Mouse (Mus musculus) embryonic stem cell, embryonic (primary cell): Measurements from ENCODE around the gene Scand1.

ENCODE experiments used
- CTCF ChIA-PET, 4 experiments: fragments of 300-600 bp in 2 of 4; fragments of 350-600 bp in 2 of 4; sonication (Branson Sonifier 250); formaldehyde crosslinking; loops; one replicate each; lab custom pipeline; 2022; ENCODE audit warnings: inconsistent platforms in 2 of 4; lab: Charles Lee
- POLR2A ChIA-PET, 4 experiments: fragments of 300-600 bp in 2 of 4; fragments of 350-600 bp in 2 of 4; sonication (Branson Sonifier 250); formaldehyde crosslinking; loops; one replicate each; lab custom pipeline; 2022; ENCODE audit warnings: antibody characterized with exemption in 4 of 4, inconsistent platforms in 1 of 4; lab: Charles Lee

Gene Scand1

GRCm38 (mm10) chr2:156312297-156312897 is at the start of gene Scand1, which contains the start of gene Cnbd2:
TSS of gene Scand1 (minus strand) at chr2:156312704.
TSS of gene Cnbd2 (plus strand) at chr2:156312299.
- CTCF ChIA-PET = interaction anchor here (0.5 to 1.8 kb wide), 20 partner anchors 7 to 620 kb away, joined by 3 to 9 read pairs (median 4); partner anchors contain the start of genes Epb41l1 (in 1 of the 4), Romo1 (in 1 of the 4) and Trpc4ap (in 1 of the 4)
- POLR2A ChIA-PET = interaction anchor here in 3 of 4 experiments (0.6 to 2.4 kb wide), 60 partner anchors 8 to 1061 kb away, joined by 3 to 15 read pairs (median 3); partner anchors contain the start of genes Phf20 (in 2 of the 3), Rbm39 (in 2 of the 3), 6430550D23Rik (in 1 of the 3) and Cep250 (in 1 of the 3)

GRCm38 (mm10) chr2:156356031-156356430 is 43.5 kb upstream of the Scand1 start:
- CTCF ChIA-PET = interaction anchor here in 1 of 4 experiments (0.6 kb wide), 1 partner anchor 69 kb away, joined by 3 read pairs; no protein-coding TSS in a partner anchor
- POLR2A ChIA-PET = interaction anchor here in 3 of 4 experiments (0.8 to 1.2 kb wide), 5 partner anchors 8 to 374 kb away, joined by 3 to 8 read pairs (median 3); no protein-coding TSS in a partner anchor

- POLR2A ChIA-PET = interaction anchor here in 2 of 4 experiments (0.8 to 3.7 kb wide), 8 partner anchors 11 to 41 kb away, joined by 3 to 10 read pairs (median 5); no protein-coding TSS in a partner anchor
- CTCF ChIA-PET = interaction anchor here in 3 of 4 experiments (0.6 to 1.7 kb wide), 11 partner anchors 8 to 543 kb away, joined by 3 to 5 read pairs (median 3); no protein-coding TSS in a partner anchor
These were observed 40.8 kb upstream of the Scand1 start for GRCm38 (mm10) chr2:156353265-156353692.

- ChIA-PET POLR2A (interaction anchor here in 2 of 4 experiments (0.8 to 3.7 kb wide), 5 partner anchors 10 to 27 kb away, joined by 5 to 10 read pairs (median 5); no protein-coding TSS in a partner anchor), CTCF (interaction anchor here in 3 of 4 experiments (0.6 to 1.2 kb wide), 4 partner anchors 84 to 1886 kb away, joined by 3 read pairs; no protein-coding TSS in a partner anchor)
These were observed 40.1 kb upstream of the Scand1 start for GRCm38 (mm10) chr2:156352413-156353165.

GRCm38 (mm10) chr2:156351243-156351642 is 38.7 kb upstream of the Scand1 start:
- POLR2A ChIA-PET = interaction anchor here in 2 of 4 experiments (0.6 to 3.7 kb wide), 3 partner anchors 28 to 489 kb away, joined by 3 to 10 read pairs (median 4); partner anchors contain the start of gene Tgif2 (in 1 of the 2)
- CTCF ChIA-PET = interaction anchor here in 2 of 4 experiments (0.6 to 1.1 kb wide), 7 partner anchors 8 to 147 kb away, joined by 3 to 4 read pairs (median 3); no protein-coding TSS in a partner anchor

- ChIA-PET CTCF (interaction anchor here in 2 of 4 experiments (0.6 to 2.1 kb wide), 2 partner anchors 44 to 344 kb away, joined by 3 to 4 read pairs; no protein-coding TSS in a partner anchor), POLR2A (interaction anchor here in 2 of 4 experiments (0.9 to 1.7 kb wide), 4 partner anchors 37 to 458 kb away, joined by 3 to 5 read pairs (median 3); partner anchors contain the start of genes Cnbd2 (in 1 of the 2), Epb41l1 (in 1 of the 2) and Scand1 (in 1 of the 2))
These were observed 36.9 kb upstream of the Scand1 start for GRCm38 (mm10) chr2:156349286-156349848.

GRCm38 (mm10) chr2:156348812-156349211 is 36.3 kb upstream of the Scand1 start:
- ChIA-PET CTCF (interaction anchor here in 1 of 4 experiments (2.1 kb wide), 1 partner anchor 43 kb away, joined by 4 read pairs; no protein-coding TSS in a partner anchor), POLR2A (interaction anchor here in 2 of 4 experiments (0.9 to 1.7 kb wide), 4 partner anchors 29 to 458 kb away, joined by 3 to 5 read pairs (median 3); partner anchors contain the start of genes Cnbd2 (in 1 of the 2), Rbm39 (in 1 of the 2) and Scand1 (in 1 of the 2))

GRCm38 (mm10) chr2:156344775-156345532 is 32.5 kb upstream of the Scand1 start:
- ChIA-PET CTCF (interaction anchor here in 3 of 4 experiments (0.6 to 2.0 kb wide), 9 partner anchors 7 to 558 kb away, joined by 3 to 5 read pairs (median 3); partner anchors contain the start of genes Cnbd2 (in 1 of the 3) and Scand1 (in 1 of the 3)), POLR2A (interaction anchor here in 3 of 4 experiments (0.7 to 2.6 kb wide), 7 partner anchors 14 to 202 kb away, joined by 3 to 13 read pairs (median 3); partner anchors contain the start of genes Aar2 (in 1 of the 3), Cnbd2 (in 1 of the 3) and Scand1 (in 1 of the 3))

- CTCF ChIA-PET = no interaction called here
- POLR2A ChIA-PET = interaction anchor here in 1 of 4 experiments (1.7 kb wide), 1 partner anchor 23 kb away, joined by 4 read pairs; no protein-coding TSS in a partner anchor
These were observed 27.6 kb upstream of the Scand1 start for GRCm38 (mm10) chr2:156340078-156340477.

- CTCF ChIA-PET = interaction anchor here in 2 of 4 experiments (0.6 to 1.4 kb wide), 2 partner anchors 26 to 1824 kb away, joined by 3 read pairs; no protein-coding TSS in a partner anchor
- POLR2A ChIA-PET = interaction anchor here in 1 of 4 experiments (0.9 to 1.8 kb wide), 5 partner anchors 12 to 29 kb away, joined by 3 to 4 read pairs (median 3); partner anchors contain the start of gene Scand1
These were observed 19.0 kb upstream of the Scand1 start for GRCm38 (mm10) chr2:156331446-156331965.

- ChIA-PET POLR2A (interaction anchor here in 1 of 4 experiments (0.9 to 1.8 kb wide), 5 partner anchors 12 to 28 kb away, joined by 3 to 4 read pairs (median 3); partner anchors contain the start of gene Scand1), CTCF (interaction anchor here in 2 of 4 experiments (0.6 to 1.4 kb wide), 2 partner anchors 26 to 1825 kb away, joined by 3 read pairs; no protein-coding TSS in a partner anchor)
These were observed 18.2 kb upstream of the Scand1 start for GRCm38 (mm10) chr2:156330681-156331080.

GRCm38 (mm10) chr2:156324681-156325080 is 12.2 kb upstream of the Scand1 start:
- CTCF ChIA-PET = interaction anchor here in 1 of 4 experiments (2.3 kb wide), 1 partner anchor 19 kb away, joined by 7 read pairs; no protein-coding TSS in a partner anchor
- POLR2A ChIA-PET = interaction anchor here in 2 of 4 experiments (0.5 to 1.5 kb wide), 5 partner anchors 8 to 79 kb away, joined by 3 to 5 read pairs (median 3); partner anchors contain the start of genes Cnbd2 (in 2 of the 2) and Scand1 (in 2 of the 2)

GRCm38 (mm10) chr2:156324116-156324588 is 11.6 kb upstream of the Scand1 start:
- POLR2A ChIA-PET = interaction anchor here in 2 of 4 experiments (0.9 to 1.5 kb wide), 5 partner anchors 9 to 17 kb away, joined by 3 to 5 read pairs (median 3); partner anchors contain the start of genes Cnbd2 (in 2 of the 2) and Scand1 (in 2 of the 2)
- CTCF ChIA-PET = interaction anchor here in 1 of 4 experiments (0.9 to 2.3 kb wide), 3 partner anchors 10 to 18 kb away, joined by 4 to 7 read pairs (median 5); no protein-coding TSS in a partner anchor

GRCm38 (mm10) chr2:156321538-156321937 is 9.0 kb upstream of the Scand1 start:
- ChIA-PET CTCF (interaction anchor here in 2 of 4 experiments (0.6 to 0.8 kb wide), 4 partner anchors 14 to 699 kb away, joined by 3 to 4 read pairs (median 3); no protein-coding TSS in a partner anchor), POLR2A (interaction anchor here in 3 of 4 experiments (0.8 to 1.8 kb wide), 3 partner anchors 9 to 141 kb away, joined by 3 to 5 read pairs (median 4); partner anchors contain the start of genes Cnbd2 (in 1 of the 3), Rbm39 (in 1 of the 3) and Scand1 (in 1 of the 3))

GRCm38 (mm10) chr2:156318491-156318890 is 6.0 kb upstream of the Scand1 start:
- ChIA-PET CTCF (no interaction called here), POLR2A (interaction anchor here in 1 of 4 experiments (1.3 kb wide), 1 partner anchor 13 kb away, joined by 3 read pairs; no protein-coding TSS in a partner anchor)
